Mouse (Mus musculus) hindbrain, embryonic 13.5 days (tissue): ENCODE results near the gene Olfr628. TPM values are rescaled to one million over a fixed set of nuclear protein-coding genes. Genes with fewer than 3 reads are reported as not detected.
"Not testable (repeated sequence)": the region's sequence is repeated elsewhere in the genome, so short reads cannot be mapped to it uniquely, and the experiment has no call there.

Experiments
- ATAC-seq: fragments of 200-750 bp; cut with Nextera tagmentation; 2 replicates; pipeline ENCODE4 v1.8.0; 2017; ENCODE audit warnings: moderate TSS enrichment; ENCODE audit not compliant: low FRiP score
- H3K27ac ChIP-seq: fragments of 300-500 bp; sonication (generic); 2 replicates; pipeline ENCODE4 v1.5.1; 2015; ENCODE audit warnings: inconsistent platforms, mild to moderate bottlenecking, moderate library complexity
- H3K27me3 ChIP-seq: fragments of 300-500 bp; sonication (generic); 2 replicates; pipeline ENCODE4 v1.6.1; 2015; ENCODE audit warnings: mild to moderate bottlenecking, inconsistent platforms
- H3K36me3 ChIP-seq: fragments of 300-500 bp; sonication (generic); 2 replicates; pipeline ENCODE4 v1.6.1; 2015; ENCODE audit warnings: mild to moderate bottlenecking, inconsistent platforms
- H3K4me1 ChIP-seq: fragments of 300-500 bp; sonication (generic); replicated peaks from 2 replicates; pipeline ENCODE4 v1.6.1; 2015; ENCODE audit warnings: inconsistent platforms
- H3K4me2 ChIP-seq: fragments of 300-500 bp; sonication (generic); 2 replicates; pipeline ENCODE4 v1.6.1; 2015; ENCODE audit warnings: inconsistent platforms, mild to moderate bottlenecking, moderate library complexity
- H3K4me3 ChIP-seq: fragments of 300-500 bp; sonication (generic); 2 replicates; pipeline ENCODE4 v1.5.1; 2015; ENCODE audit warnings: mild to moderate bottlenecking, inconsistent platforms
- H3K9ac ChIP-seq: fragments of 300-500 bp; sonication (generic); 2 replicates; pipeline ENCODE4 v1.6.1; 2015; ENCODE audit warnings: mild to moderate bottlenecking, inconsistent platforms
- H3K9me3 ChIP-seq: fragments of 300-500 bp; sonication (generic); 2 replicates; pipeline ENCODE4 v1.6.1; 2016; ENCODE audit warnings: inconsistent platforms
- WGBS: fragments of 180-500 bp; shearing (Covaris S2); methylation state at CpG from one replicate; pipeline ENCODE4 v1.1.7; 2015; 5-methylcytosine and 5-hydroxymethylcytosine counted together
- polyA plus RNA-seq: library from polyadenylated mRNA; unstranded; fragments of >200 nt; fragmentation: Nextera tagmentation; extraction: Ambion mirVana; gene quantifications from 2 replicates; pipeline ENCODE4 v1.2.1, GENCODE M21; 2015

Gene Olfr628
- polyA plus RNA-seq: not detected in 2 replicates

- no peaks in the 10 kb centered on the region for H3K9me3 ChIP-seq
- 86% methylated on average over 1 of the region's 1 CpGs for WGBS
- no peaks in the 10 kb centered on the region for H3K27me3 ChIP-seq
- no peak within 1 kb of the TSS for H3K9ac ChIP-seq
- H3K4me1 ChIP-seq: no peaks in the 10 kb centered on the region
- no peaks in the 10 kb centered on the region for H3K36me3 ChIP-seq
- H3K4me3 ChIP-seq: no peak within 1 kb of the TSS
- no peak within 1 kb of the TSS for H3K4me2 ChIP-seq
- no peak for ATAC-seq
- H3K27ac ChIP-seq: no peak within 1 kb of the TSS
Observed at GRCm38 (mm10) chr7:103730074-103730473, at the start of gene Olfr628. Olfr628 (plus strand) TSS chr7:103730374.

GRCm38 (mm10) chr7:103682420-103682819 lies 47.8 kb upstream of the Olfr628 start, which contains the start of gene Olfr625-ps1:
Olfr625-ps1 (plus strand) TSS chr7:103682720.
- Histone ChIP-seq H3K36me3 (no peaks in the 10 kb centered on the region), H3K9ac (no peak within 1 kb of the TSS), H3K4me2 (no peak within 1 kb of the TSS), H3K4me3 (no peak within 1 kb of the TSS), H3K27me3 (no peaks in the 10 kb centered on the region), H3K27ac (no peak within 1 kb of the TSS), H3K4me1 (no peaks in the 10 kb centered on the region), H3K9me3 (no peaks in the 10 kb centered on the region)
- ATAC-seq: no peak

GRCm38 (mm10) chr7:103699469-103699868 lies 30.7 kb upstream of the Olfr628 start:
- no peaks in the 10 kb centered on the region for H3K4me1 ChIP-seq
- no peaks in the 10 kb centered on the region for H3K36me3 ChIP-seq
- H3K4me2 ChIP-seq: no peak overlapping the region
- no peak overlapping the region for H3K27ac ChIP-seq
- no peak for ATAC-seq
- 91% methylated on average over 4 of the region's 4 CpGs for WGBS
- no peak overlapping the region for H3K4me3 ChIP-seq
- no peaks in the 10 kb centered on the region for H3K27me3 ChIP-seq
- no peaks in the 10 kb centered on the region for H3K9me3 ChIP-seq
- H3K9ac ChIP-seq: no peak overlapping the region

- ATAC-seq: no peak
Observed at GRCm38 (mm10) chr7:103712024-103712423, 18.1 kb upstream of the Olfr628 start.

GRCm38 (mm10) chr7:103714371-103714770 lies 15.8 kb upstream of the Olfr628 start, which contains the start of gene Olfr243:
Olfr243 (plus strand) TSS chr7:103714671.
- no peaks in the 10 kb centered on the region for H3K4me1 ChIP-seq
- no peak for ATAC-seq
- no peaks in the 10 kb centered on the region for H3K36me3 ChIP-seq
- H3K4me2 ChIP-seq: no peak within 1 kb of the TSS
- no peak within 1 kb of the TSS for H3K4me3 ChIP-seq
- H3K9ac ChIP-seq: no peak within 1 kb of the TSS
- H3K27ac ChIP-seq: no peak within 1 kb of the TSS
- H3K27me3 ChIP-seq: no peaks in the 10 kb centered on the region
- H3K9me3 ChIP-seq: no peaks in the 10 kb centered on the region

More at GRCm38 (mm10) chr7:103712024-103712423, 18.1 kb upstream of the Olfr628 start:
- no peak overlapping the region for H3K9ac ChIP-seq
- WGBS: 38% methylated on average over 2 of the region's 2 CpGs
- no peaks in the 10 kb centered on the region for H3K36me3 ChIP-seq
- H3K4me2 ChIP-seq: no peak overlapping the region
- no peak overlapping the region for H3K4me3 ChIP-seq
- no peaks in the 10 kb centered on the region for H3K27me3 ChIP-seq
- no peaks in the 10 kb centered on the region for H3K9me3 ChIP-seq
- no peaks in the 10 kb centered on the region for H3K4me1 ChIP-seq
- no peak overlapping the region for H3K27ac ChIP-seq

GRCm38 (mm10) chr7:103716398-103716797 lies 13.8 kb upstream of the Olfr628 start:
- H3K9me3 ChIP-seq, H3K36me3 ChIP-seq, H3K4me1 ChIP-seq, H3K4me3 ChIP-seq, ATAC-seq, H3K4me2 ChIP-seq, H3K27ac ChIP-seq, H3K27me3 ChIP-seq, H3K9ac ChIP-seq: not testable (repeated sequence)
- 94% methylated on average over 1 of the region's 1 CpGs for WGBS

GRCm38 (mm10) chr7:103744843-103745242 lies 14.7 kb downstream of the Olfr628 start, which contains the start of gene Olfr629:
Olfr629 (minus strand) TSS chr7:103744943.
- H3K9me3 ChIP-seq: no peaks in the 10 kb centered on the region
- WGBS: 76% methylated on average over 2 of the region's 2 CpGs
- no peak within 1 kb of the TSS for H3K4me2 ChIP-seq
- H3K27ac ChIP-seq: no peak within 1 kb of the TSS
- H3K4me3 ChIP-seq: no peak within 1 kb of the TSS
- H3K27me3 ChIP-seq: no peaks in the 10 kb centered on the region
- no peak for ATAC-seq
- no peaks in the 10 kb centered on the region for H3K36me3 ChIP-seq
- no peak within 1 kb of the TSS for H3K9ac ChIP-seq
- H3K4me1 ChIP-seq: no peaks in the 10 kb centered on the region

- 47% methylated on average over 2 of the region's 2 CpGs for WGBS
- no peaks in the 10 kb centered on the region for H3K27me3 ChIP-seq
- H3K27ac ChIP-seq: no peak within 1 kb of the TSS
- H3K9ac ChIP-seq: no peak within 1 kb of the TSS
- H3K4me1 ChIP-seq: no peaks in the 10 kb centered on the region
- ATAC-seq: no peak
- H3K36me3 ChIP-seq: no peaks in the 10 kb centered on the region
- no peak within 1 kb of the TSS for H3K4me3 ChIP-seq
- no peak within 1 kb of the TSS for H3K4me2 ChIP-seq
- H3K9me3 ChIP-seq: no peaks in the 10 kb centered on the region
Observed at GRCm38 (mm10) chr7:103757233-103757632, 27.1 kb downstream of the Olfr628 start, which contains the start of gene Olfr630. Olfr630 (minus strand) TSS chr7:103757333.

GRCm38 (mm10) chr7:103762212-103762611 lies 32.0 kb downstream of the Olfr628 start:
- not testable (repeated sequence) for H3K4me1 ChIP-seq, H3K27ac ChIP-seq, H3K4me3 ChIP-seq, ATAC-seq, H3K9ac ChIP-seq, H3K36me3 ChIP-seq, H3K4me2 ChIP-seq, H3K9me3 ChIP-seq, H3K27me3 ChIP-seq
- WGBS: 91% methylated on average over 6 of the region's 6 CpGs

GRCm38 (mm10) chr7:103767687-103768086 lies 37.5 kb downstream of the Olfr628 start:
- H3K4me3 ChIP-seq, H3K36me3 ChIP-seq, H3K4me2 ChIP-seq, H3K4me1 ChIP-seq, H3K27me3 ChIP-seq, ATAC-seq, H3K9me3 ChIP-seq, H3K9ac ChIP-seq, H3K27ac ChIP-seq: not testable (repeated sequence)
- 83% methylated on average over 6 of the region's 6 CpGs for WGBS

GRCm38 (mm10) chr7:103771494-103771893 lies 41.3 kb downstream of the Olfr628 start, which contains the start of gene Olfr69:
Olfr69 (minus strand) TSS chr7:103771594.
- ATAC-seq: no peak
- no peak within 1 kb of the TSS for H3K4me3 ChIP-seq
- WGBS: 83% methylated on average over 2 of the region's 2 CpGs
- H3K9me3 ChIP-seq: no peaks in the 10 kb centered on the region
- no peak within 1 kb of the TSS for H3K4me2 ChIP-seq
- H3K27me3 ChIP-seq: no peaks in the 10 kb centered on the region
- no peaks in the 10 kb centered on the region for H3K4me1 ChIP-seq
- H3K36me3 ChIP-seq: no peaks in the 10 kb centered on the region
- no peak within 1 kb of the TSS for H3K9ac ChIP-seq
- H3K27ac ChIP-seq: no peak within 1 kb of the TSS

GRCm38 (mm10) chr7:103777652-103778051 lies 47.5 kb downstream of the Olfr628 start:
- H3K27me3 ChIP-seq, ATAC-seq, H3K9ac ChIP-seq, H3K4me2 ChIP-seq, H3K4me3 ChIP-seq, H3K27ac ChIP-seq, H3K9me3 ChIP-seq, H3K4me1 ChIP-seq, H3K36me3 ChIP-seq: not testable (repeated sequence)
- WGBS: 91% methylated on average over 4 of the region's 4 CpGs

GRCm38 (mm10) chr7:103779598-103779997 lies 49.4 kb downstream of the Olfr628 start, which contains the start of gene Olfr68:
Olfr68 (minus strand) TSS chr7:103779698.
- no peak within 1 kb of the TSS for H3K4me3 ChIP-seq
- H3K9ac ChIP-seq: no peak within 1 kb of the TSS
- no peaks in the 10 kb centered on the region for H3K36me3 ChIP-seq
- 84% methylated on average over 3 of the region's 3 CpGs for WGBS
- no peaks in the 10 kb centered on the region for H3K4me1 ChIP-seq
- no peak within 1 kb of the TSS for H3K4me2 ChIP-seq
- ATAC-seq: no peak
- no peak within 1 kb of the TSS for H3K27ac ChIP-seq
- no peaks in the 10 kb centered on the region for H3K27me3 ChIP-seq
- H3K9me3 ChIP-seq: no peaks in the 10 kb centered on the region
